Mouse (Mus musculus) E14TG2a.4 (cell line): ENCODE data around the gene Csnk1e.

Source experiments
- CTCF ChIP-seq: conservative IDR thresholded peaks from 2 replicates; pipeline ENCODE4 v1.5.1; 2014; ENCODE audit warnings: low read length
- POU5F1 ChIP-seq: IDR thresholded peaks from 2 replicates; pipeline ENCODE4 v1.6.1; 2014; ENCODE audit warnings: low read length, borderline replicate concordance

GRCm38 (mm10) chr15:79381644-79382043 is 73.7 kb downstream of the Csnk1e start:
- no peak for TF ChIP-seq CTCF
- TF ChIP-seq POU5F1, result no peak
